Mouse (Mus musculus) Muller cell, postnatal 12 days (primary cell): ENCODE results near the gene Rbm28.

Experiments used
- DNase-seq: peaks from one replicate; pipeline ENCODE4 v3.0.0-alpha.2; 2015; ENCODE audit errors: inconsistent ontology term

Rbm28 gene

GRCm38 (mm10) chr6:29164314-29165244 is at the start of gene Rbm28:
Rbm28 (minus strand) TSS chr6:29165006.
- peak; percentile 95 for DNase-seq

- no peak for DNase-seq
Measured at GRCm38 (mm10) chr6:29214245-29214644, 49.4 kb upstream of the Rbm28 start.

- DNase-seq: no peak
Measured at GRCm38 (mm10) chr6:29213436-29213835, 48.6 kb upstream of the Rbm28 start.

GRCm38 (mm10) chr6:29211806-29212492 is 47.1 kb upstream of the Rbm28 start:
- DNase-seq: peak; percentile 88

GRCm38 (mm10) chr6:29211146-29211545 is 46.3 kb upstream of the Rbm28 start:
- no peak for DNase-seq

GRCm38 (mm10) chr6:29210231-29210936 is 45.6 kb upstream of the Rbm28 start:
- no peak for DNase-seq

GRCm38 (mm10) chr6:29208178-29208577 is 43.4 kb upstream of the Rbm28 start:
- no peak for DNase-seq

- DNase-seq: no peak
Measured at GRCm38 (mm10) chr6:29207017-29207416, 42.2 kb upstream of the Rbm28 start.

GRCm38 (mm10) chr6:29206006-29206405 is 41.2 kb upstream of the Rbm28 start:
- no peak for DNase-seq

GRCm38 (mm10) chr6:29204932-29205614 is 40.3 kb upstream of the Rbm28 start:
- DNase-seq: peak; percentile 72

GRCm38 (mm10) chr6:29203861-29204585 is 39.2 kb upstream of the Rbm28 start:
- DNase-seq: no peak

- DNase-seq: no peak
Measured at GRCm38 (mm10) chr6:29203096-29203495, 38.3 kb upstream of the Rbm28 start.

GRCm38 (mm10) chr6:29201988-29202387 is 37.2 kb upstream of the Rbm28 start:
- DNase-seq: no peak

- no peak for DNase-seq
Measured at GRCm38 (mm10) chr6:29201341-29201740, 36.5 kb upstream of the Rbm28 start.

GRCm38 (mm10) chr6:29200496-29200895 is 35.7 kb upstream of the Rbm28 start:
- DNase-seq: no peak

GRCm38 (mm10) chr6:29199223-29199855 is 34.5 kb upstream of the Rbm28 start:
- DNase-seq: no peak

- peak; percentile 88 for DNase-seq
Measured at GRCm38 (mm10) chr6:29198309-29199222, 33.8 kb upstream of the Rbm28 start.

- peak; percentile 99 for DNase-seq
Measured at GRCm38 (mm10) chr6:29195846-29196698, 31.3 kb upstream of the Rbm28 start.
